Comparison of ENCODE assay signal across 19 mouse cellular contexts in genomic region chr2:94571646-94572045, GRCm38 (mm10).
DNase-seq lines count a peak whose midpoint lies in the region; ATAC-seq and TF ChIP-seq lines count a peak whose summit lies in the region.
"Had no signal": no experiment of that assay in that cellular context is flagged by ENCODE, and none has a peak within 500 bp of the region (broad histone marks: within the 10 kb centered on the region; RNA-seq: fewer than 3 reads in every experiment).

No protein-coding gene starts in this region.

- TF ChIP-seq POLR2A in brain, embryonic 14.5 days (IDR thresholded peaks at IDR 0.05; ENCODE audit: borderline replicate concordance, extremely low read depth, insufficient read depth, insufficient read length, poor library complexity, severe bottlenecking): no peak

- H3K27ac ChIP-seq in forebrain, embryonic 14.5 days (ENCODE audit: low read depth, low read length): no peak overlapping the region
- no peak overlapping the region for H3K27ac ChIP-seq in forebrain, embryonic 13.5 days
- H3K27ac ChIP-seq in midbrain, embryonic 12.5 days (replicated peaks): no peak overlapping the region
- no peak overlapping the region for H3K27ac ChIP-seq in liver, embryonic 12.5 days
- H3K27ac ChIP-seq: embryonic facial prominence, embryonic 13.5 days; forebrain, embryonic 15.5 days; liver, embryonic 15.5 days; macrophage had no signal

- H3K4me2 ChIP-seq in forebrain, embryonic 14.5 days (ENCODE audit: low read length): no peak overlapping the region
- H3K4me2 ChIP-seq in forebrain, embryonic 13.5 days: no peak overlapping the region
- H3K4me2 ChIP-seq in midbrain, embryonic 12.5 days (replicated peaks): no peak overlapping the region
- no peak overlapping the region for H3K4me2 ChIP-seq in liver, embryonic 12.5 days
- H3K4me2 ChIP-seq: embryonic facial prominence, embryonic 13.5 days; forebrain, embryonic 15.5 days; liver, embryonic 15.5 days had no signal

- H3K27me3 ChIP-seq in forebrain, embryonic 14.5 days (replicated peaks; ENCODE audit: control insufficient read depth, insufficient read depth, low read length): no peaks in the 10 kb centered on the region
- no peaks in the 10 kb centered on the region for H3K27me3 ChIP-seq in forebrain, embryonic 13.5 days
- no peaks in the 10 kb centered on the region for H3K27me3 ChIP-seq in midbrain, embryonic 12.5 days
- no peaks in the 10 kb centered on the region for H3K27me3 ChIP-seq in liver, embryonic 12.5 days (replicated peaks)
- H3K27me3 ChIP-seq: embryonic facial prominence, embryonic 13.5 days; forebrain, embryonic 15.5 days; liver, embryonic 15.5 days had no signal

- TF ChIP-seq CTCF in brain, embryonic 14.5 days (IDR thresholded peaks at IDR 0.05; ENCODE audit: borderline replicate concordance, extremely low read depth, insufficient read depth, insufficient read length): no peak

- H3K36me3 ChIP-seq in forebrain, embryonic 14.5 days (ENCODE audit: control insufficient read depth, insufficient read depth, low read length): no peaks in the 10 kb centered on the region
- H3K36me3 ChIP-seq in forebrain, embryonic 13.5 days (ENCODE audit: poor library complexity, severe bottlenecking): no peaks in the 10 kb centered on the region
- no peaks in the 10 kb centered on the region for H3K36me3 ChIP-seq in midbrain, embryonic 12.5 days
- no peaks in the 10 kb centered on the region for H3K36me3 ChIP-seq in liver, embryonic 12.5 days
- H3K36me3 ChIP-seq: embryonic facial prominence, embryonic 13.5 days; forebrain, embryonic 15.5 days; G1E; liver, embryonic 15.5 days had no signal

- H3K4me3 ChIP-seq in forebrain, embryonic 14.5 days (ENCODE audit: low read depth, low read length): no peak overlapping the region
- no peak overlapping the region for H3K4me3 ChIP-seq in forebrain, embryonic 13.5 days
- no peak overlapping the region for H3K4me3 ChIP-seq in midbrain, embryonic 12.5 days
- H3K4me3 ChIP-seq in liver, embryonic 12.5 days: no peak overlapping the region
- H3K4me3 ChIP-seq: embryonic facial prominence, embryonic 13.5 days; forebrain, embryonic 15.5 days; liver, embryonic 15.5 days; myocyte had no signal

- ATAC-seq in forebrain, embryonic 14.5 days: no peak
- no peak for ATAC-seq in forebrain, embryonic 13.5 days
- ATAC-seq in midbrain, embryonic 12.5 days (ENCODE audit: low FRiP score, low read depth): peak; percentile 44; the same call in 1 of the 2 replicates
- no peak for ATAC-seq in liver, embryonic 12.5 days
- ATAC-seq: forebrain, embryonic 15.5 days had no signal

- peak; percentile 13 for DNase-seq in forebrain, embryonic 14.5 days (ENCODE audit: low spot score)
- DNase-seq in layer of hippocampus, adult 9-11 months: peak; percentile 11
- DNase-seq in layer of hippocampus, postnatal 25 days (ENCODE audit: extremely low spot score in 1 of 2, low spot score in 1 of 2): no peak
- DNase-seq in brain, embryonic 14.5 days (ENCODE audit: low read depth): peak; percentile 67
- DNase-seq in thymus, postnatal 0 days (ENCODE audit: low spot score): no peak
- DNase-seq: adrenal gland, postnatal 14 days; cerebellum, adult 11-12 months; gastrocnemius, postnatal 36 days; kidney, postnatal 4 days; thymus, adult 18-20 months had no signal

- H3K4me1 ChIP-seq in forebrain, embryonic 14.5 days (ENCODE audit: control insufficient read depth, insufficient read depth, low read length): no peaks in the 10 kb centered on the region
- H3K4me1 ChIP-seq in forebrain, embryonic 13.5 days: no peaks in the 10 kb centered on the region
- no peaks in the 10 kb centered on the region for H3K4me1 ChIP-seq in midbrain, embryonic 12.5 days
- no peaks in the 10 kb centered on the region for H3K4me1 ChIP-seq in liver, embryonic 12.5 days
- H3K4me1 ChIP-seq: embryonic facial prominence, embryonic 13.5 days; forebrain, embryonic 15.5 days; liver, embryonic 15.5 days had no signal

- 27% methylated on average over 3 of the region's 3 CpGs for WGBS in forebrain, embryonic 14.5 days
- 22% methylated on average over 3 of the region's 3 CpGs for WGBS in forebrain, embryonic 13.5 days
- 19% methylated on average over 3 of the region's 3 CpGs for WGBS in midbrain, embryonic 12.5 days
- 58% methylated on average over 3 of the region's 3 CpGs for WGBS in liver, embryonic 12.5 days (ENCODE audit: insufficient replicate concordance)

- no peak overlapping the region for H3K9ac ChIP-seq in forebrain, embryonic 14.5 days (ENCODE audit: low read length)
- H3K9ac ChIP-seq in forebrain, embryonic 13.5 days: no peak overlapping the region
- no peak overlapping the region for H3K9ac ChIP-seq in midbrain, embryonic 12.5 days (replicated peaks)
- H3K9ac ChIP-seq in liver, embryonic 12.5 days: no peak overlapping the region
- H3K9ac ChIP-seq: embryonic facial prominence, embryonic 13.5 days; forebrain, embryonic 15.5 days; liver, embryonic 15.5 days had no signal

- no peaks in the 10 kb centered on the region for H3K9me3 ChIP-seq in forebrain, embryonic 14.5 days (replicated peaks; ENCODE audit: control insufficient read depth, low read length)
- H3K9me3 ChIP-seq in forebrain, embryonic 13.5 days (replicated peaks): no peaks in the 10 kb centered on the region
- no peaks in the 10 kb centered on the region for H3K9me3 ChIP-seq in midbrain, embryonic 12.5 days
- no peaks in the 10 kb centered on the region for H3K9me3 ChIP-seq in liver, embryonic 12.5 days (replicated peaks)
- H3K9me3 ChIP-seq: embryonic facial prominence, embryonic 13.5 days; forebrain, embryonic 15.5 days; liver, embryonic 15.5 days had no signal

Comparison
In these comparisons a context has a peak if more than half of its experiments do, and no peak if none do; other contexts are left out.
1. DNase-seq: peak in forebrain, embryonic 14.5 days (single experiment), layer of hippocampus, adult 9-11 months (single experiment) and brain, embryonic 14.5 days (single experiment); none in layer of hippocampus, postnatal 25 days (0 of 2) and thymus, postnatal 0 days (single experiment).